Mouse (Mus musculus) MEL (cell line): Measurements from ENCODE around the gene Cnot2. TPM values are rescaled to one million over a fixed set of nuclear protein-coding genes. Genes with fewer than 3 reads are reported as not detected.

Source experiments
- DNase-seq: peaks from one replicate; pipeline ENCODE4 v3.0.0; 2011; ENCODE audit warnings: low read depth, low spot score
- H3K27ac ChIP-seq: 2 replicates; pipeline ENCODE4 v1.5.1; 2012; ENCODE audit warnings: low read depth, mild to moderate bottlenecking, control low read depth, low read length, moderate library complexity; ENCODE audit not compliant: control insufficient read depth
- H3K27me3 ChIP-seq, 2 experiments: fragments of 150-350 bp in 1 of 2; sonication (generic) in 1 of 2; 2 replicates each; pipeline ENCODE4 v1.6.1; 2012; ENCODE audit warnings: low read length in 2 of 2, mild to moderate bottlenecking in 2 of 2, improper control_type of control experiment in 1 of 2, moderate library complexity in 1 of 2; ENCODE audit not compliant: insufficient read depth in 2 of 2, control insufficient read depth in 1 of 2
- H3K36me3 ChIP-seq, 2 experiments: 2 replicates each; pipeline ENCODE4 v1.6.1; 2012 to 2014; ENCODE audit warnings: low read length in 2 of 2, improper control_type of control experiment in 1 of 2, inconsistent platforms in 1 of 2, mild to moderate bottlenecking in 1 of 2; ENCODE audit not compliant: insufficient read depth in 2 of 2, control insufficient read depth in 1 of 2
- H3K4me1 ChIP-seq, 2 experiments: fragments of 150-350 bp in 1 of 2; sonication (generic) in 1 of 2; 2 replicates each; pipeline ENCODE4 v1.6.1; 2012; ENCODE audit warnings: low read length in 2 of 2, improper control_type of control experiment in 1 of 2, mild to moderate bottlenecking in 1 of 2; ENCODE audit not compliant: insufficient read depth in 2 of 2, control insufficient read depth in 1 of 2
- H3K4me3 ChIP-seq, 2 experiments: fragments of 150-350 bp in 1 of 2; sonication (generic) in 1 of 2; 2 replicates each; pipeline ENCODE4 v1.5.1; 2012; ENCODE audit warnings: low read depth in 2 of 2, low read length in 2 of 2, mild to moderate bottlenecking in 2 of 2, moderate library complexity in 2 of 2, control low read depth in 1 of 2, improper control_type of control experiment in 1 of 2; ENCODE audit not compliant: control insufficient read depth in 1 of 2, insufficient read depth in 1 of 2
- H3K79me2 ChIP-seq: 2 replicates; pipeline ENCODE4 v1.6.1; 2012; ENCODE audit warnings: mild to moderate bottlenecking, low read length, moderate library complexity; ENCODE audit not compliant: control insufficient read depth, poor library complexity, insufficient read depth
- H3K9ac ChIP-seq: 2 replicates; pipeline ENCODE4 v1.6.1; 2012; ENCODE audit warnings: low read depth, mild to moderate bottlenecking, control low read depth, low read length, moderate library complexity; ENCODE audit not compliant: control insufficient read depth, poor library complexity, severe bottlenecking
- H3K9me3 ChIP-seq: fragments of 150-350 bp; sonication (generic); replicated peaks from 2 replicates; pipeline ENCODE4 v1.6.1; 2012; ENCODE audit warnings: mild to moderate bottlenecking, low read length, improper control_type of control experiment, moderate library complexity; ENCODE audit not compliant: insufficient read depth
- CTCF ChIP-seq, 3 experiments: IDR thresholded peaks in 2 of 3; conservative IDR thresholded peaks in 1 of 3; 2 replicates each; pipeline ENCODE4 v1.5.1; 2011 to 2012; ENCODE audit warnings: low read length in 3 of 3, low read depth in 2 of 3, mild to moderate bottlenecking in 2 of 3, improper control_type of control experiment in 1 of 3, inconsistent platforms in 1 of 3, mixed read lengths in 1 of 3, moderate library complexity in 1 of 3; ENCODE audit not compliant: control insufficient read depth in 1 of 3, insufficient read depth in 1 of 3, poor library complexity in 1 of 3, severe bottlenecking in 1 of 3
- ELF1 ChIP-seq: IDR thresholded peaks from 2 replicates; pipeline ENCODE4 v1.6.1; 2014; ENCODE audit warnings: low read depth, mild to moderate bottlenecking, inconsistent platforms, low read length, improper control_type of control experiment, moderate library complexity
- EP300 ChIP-seq, 2 experiments: IDR thresholded peaks; 2 replicates each; pipeline ENCODE4 v1.6.1; 2011; ENCODE audit warnings: improper control_type of control experiment in 2 of 2, low read length in 2 of 2, low read depth in 1 of 2, mild to moderate bottlenecking in 1 of 2
- ETS1 ChIP-seq: IDR thresholded peaks from 2 replicates; pipeline ENCODE4 v1.6.1; 2012; ENCODE audit warnings: low read depth, mild to moderate bottlenecking, inconsistent platforms, low read length, improper control_type of control experiment, moderate library complexity
- GABPA ChIP-seq: IDR thresholded peaks from 2 replicates; pipeline ENCODE4 v1.6.1; 2012; ENCODE audit warnings: low read depth, mild to moderate bottlenecking, inconsistent platforms, low read length, improper control_type of control experiment, moderate library complexity
- JUND ChIP-seq: IDR thresholded peaks from 2 replicates; pipeline ENCODE4 v1.6.1; 2011; ENCODE audit warnings: low read depth, mild to moderate bottlenecking, improper control_type of control experiment, low read length
- MAFK ChIP-seq: IDR thresholded peaks from 2 replicates; pipeline ENCODE4 v1.6.1; 2011; ENCODE audit warnings: low read depth, mild to moderate bottlenecking, low read length, improper control_type of control experiment, borderline replicate concordance
- MEF2A ChIP-seq: IDR thresholded peaks from 2 replicates; pipeline ENCODE4 v1.6.1; 2014; ENCODE audit warnings: low read depth, mild to moderate bottlenecking, inconsistent platforms, low read length, improper control_type of control experiment; ENCODE audit not compliant: poor library complexity, insufficient replicate concordance, severe bottlenecking; ENCODE audit errors: extremely low read depth
- MYB ChIP-seq: IDR thresholded peaks from 2 replicates; pipeline ENCODE4 v1.6.1; 2011; ENCODE audit warnings: mild to moderate bottlenecking, low read depth, low read length, improper control_type of control experiment
- MYC ChIP-seq: IDR thresholded peaks from 2 replicates; pipeline ENCODE4 v1.6.1; 2011; ENCODE audit warnings: low read depth, mild to moderate bottlenecking, low read length, improper control_type of control experiment, moderate library complexity
- POLR2A ChIP-seq, 2 experiments: IDR thresholded peaks; 2 replicates each; pipeline ENCODE4 v1.6.1; 2011 to 2012; ENCODE audit warnings: low read length in 2 of 2, mild to moderate bottlenecking in 2 of 2, control low read depth in 1 of 2, improper control_type of control experiment in 1 of 2, low read depth in 1 of 2, moderate library complexity in 1 of 2; ENCODE audit not compliant: control insufficient read depth in 1 of 2, insufficient read depth in 1 of 2, poor library complexity in 1 of 2
- RCOR1 ChIP-seq: IDR thresholded peaks from 2 replicates; pipeline ENCODE4 v1.6.1; 2012; ENCODE audit warnings: low read depth, mild to moderate bottlenecking, inconsistent platforms, low read length, improper control_type of control experiment
- SIN3A ChIP-seq: IDR thresholded peaks from 2 replicates; pipeline ENCODE4 v1.6.1; 2012; ENCODE audit warnings: low read length, improper control_type of control experiment, inconsistent platforms
- SMC3 ChIP-seq: IDR thresholded peaks from 2 replicates; pipeline ENCODE4 v1.6.1; 2011; ENCODE audit warnings: low read depth, low read length, improper control_type of control experiment
- UBTF ChIP-seq: IDR thresholded peaks from 2 replicates; pipeline ENCODE4 v1.6.1; 2012; ENCODE audit warnings: low read depth, mild to moderate bottlenecking, inconsistent platforms, low read length, improper control_type of control experiment, moderate library complexity, borderline replicate concordance; ENCODE audit not compliant: insufficient read depth
- USF1 ChIP-seq: IDR thresholded peaks from 2 replicates; pipeline ENCODE4 v1.6.1; 2014; ENCODE audit warnings: low read depth, mild to moderate bottlenecking, inconsistent platforms, low read length, improper control_type of control experiment, moderate library complexity
- ZC3H11A ChIP-seq: IDR thresholded peaks from 2 replicates; pipeline ENCODE4 v1.6.1; 2012; ENCODE audit warnings: low read depth, mild to moderate bottlenecking, inconsistent platforms, low read length, improper control_type of control experiment
- ZMIZ1 ChIP-seq: IDR thresholded peaks from 2 replicates; pipeline ENCODE4 v1.6.1; 2012; ENCODE audit warnings: low read depth, mild to moderate bottlenecking, inconsistent platforms, low read length, improper control_type of control experiment, moderate library complexity
- ZNF384 ChIP-seq: IDR thresholded peaks from 2 replicates; pipeline ENCODE4 v1.6.1; 2012; ENCODE audit warnings: low read depth, mild to moderate bottlenecking, inconsistent platforms, low read length, improper control_type of control experiment
- polyA plus RNA-seq, 2 experiments: library from polyadenylated mRNA; stranded (reverse) in 1 of 2; unstranded in 1 of 2; fragments of >175 nt in 1 of 2; fragments of >200 nt in 1 of 2; gene quantifications; 2 replicates each; pipeline versions ENCODE4 v1.2.1 to v1.2.4; 2012; ENCODE audit warnings: low replicate concordance in 2 of 2, low read depth in 1 of 2; ENCODE audit not compliant: insufficient read length in 2 of 2, insufficient read depth in 1 of 2, missing spikeins in 1 of 2
- total RNA-seq: library from RNA; depleted of rRNA; stranded (reverse); fragments of 300-350 nt; gene quantifications from 2 replicates; pipeline ENCODE4 v1.2.3, GENCODE M21; 2012

Gene Cnot2
- total and polyA plus RNA-seq, 3 experiments: 84.3 to 554 (median 88.8) TPM

GRCm38 (mm10) chr10:116515158-116515557, 66.2 kb downstream of the Cnot2 start:
- peaks cover 11% of the 10 kb centered on the region for H3K79me2 ChIP-seq
- H3K9me3 ChIP-seq: no peaks in the 10 kb centered on the region
- H3K4me1 ChIP-seq: peaks cover 14 to 25% of the 10 kb centered on the region in 2 experiments
- TF ChIP-seq MAFK (no peak), EP300 (IDR thresholded peaks at IDR 0.05; ENCODE audit: low read depth in 1 of 2, low read length in 2 of 2) (no peak), ETS1 (0 out of 2 replicates have a peak, but pooled peaks have one; percentile 19), CTCF (IDR thresholded peaks at IDR 0.05 in 2 of 3, conservative IDR thresholded peaks at IDR 0.05 in 1 of 3; ENCODE audit: control insufficient read depth in 1 of 3, insufficient read depth in 1 of 3, low read depth in 2 of 3, low read length in 3 of 3, poor library complexity in 1 of 3, severe bottlenecking in 1 of 3) (no peak), ZNF384 (peak; percentile 94), SIN3A (0 out of 2 replicates have a peak, but pooled peaks have one; percentile 41), JUND (no peak)
- no peak overlapping the region for H3K9ac ChIP-seq
- H3K27me3 ChIP-seq: no peaks in the 10 kb centered on the region
- H3K27ac ChIP-seq: no peak overlapping the region
- DNase-seq: peak; percentile 58
- no peak overlapping the region for H3K4me3 ChIP-seq
- H3K36me3 ChIP-seq: peaks cover 2 to 40% of the 10 kb centered on the region in 2 experiments

DNA sequence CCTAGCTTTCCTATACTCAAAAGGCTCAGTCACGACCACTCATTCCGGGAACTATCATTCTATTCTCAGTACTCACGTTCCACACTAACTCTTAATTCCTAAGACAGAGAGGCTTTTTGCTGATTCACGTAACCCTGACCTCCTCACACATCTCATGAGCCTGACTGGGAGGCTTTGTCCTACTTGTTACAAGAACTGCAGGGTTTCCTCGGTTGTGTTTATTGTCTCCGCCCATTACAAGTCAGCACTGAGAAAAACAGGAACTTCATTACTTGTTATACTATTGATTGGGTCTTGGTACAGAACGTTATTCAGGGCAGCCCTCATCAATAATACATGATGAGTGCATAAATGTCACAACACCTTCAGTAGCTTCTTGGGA, 68.1 kb downstream of the Cnot2 start:
- peak; percentile 47 for DNase-seq
- H3K9me3 ChIP-seq: no peaks in the 10 kb centered on the region
- H3K4me3 ChIP-seq: no peak overlapping the region
- no peak overlapping the region for H3K27ac ChIP-seq
- H3K79me2 ChIP-seq: peaks cover 11% of the 10 kb centered on the region; the same call in 1 of the 2 replicates
- no peak overlapping the region for H3K9ac ChIP-seq
- H3K36me3 ChIP-seq: peaks cover 2 to 34% of the 10 kb centered on the region in 2 experiments
- no peaks in the 10 kb centered on the region for H3K27me3 ChIP-seq
- H3K4me1 ChIP-seq: peaks cover 11 to 18% of the 10 kb centered on the region in 2 experiments
- TF ChIP-seq MYB: no peak
- no peak for TF ChIP-seq MYC
- TF ChIP-seq UBTF: no peak
- no peak for TF ChIP-seq ZMIZ1
- no peak for TF ChIP-seq ZNF384
- TF ChIP-seq ELF1: no peak
- no peak for TF ChIP-seq POLR2A (IDR thresholded peaks at IDR 0.05; ENCODE audit: control insufficient read depth in 1 of 2, insufficient read depth in 1 of 2, low read depth in 1 of 2, low read length in 2 of 2, poor library complexity in 1 of 2)
- no peak for TF ChIP-seq USF1
- no peak for TF ChIP-seq RCOR1
- no peak for TF ChIP-seq MEF2A
- no peak for TF ChIP-seq GABPA
- TF ChIP-seq ZC3H11A: no peak
- TF ChIP-seq SMC3: no peak
